Mouse (Mus musculus): ENCODE measurements around the gene Hykk. TPM values are rescaled to one million over a fixed set of nuclear protein-coding genes. Genes with fewer than 3 reads are reported as not detected.

Hykk gene
- polyA plus RNA-seq (2017; shearing (Covaris generic)) = 0.43 TPM

DNA sequence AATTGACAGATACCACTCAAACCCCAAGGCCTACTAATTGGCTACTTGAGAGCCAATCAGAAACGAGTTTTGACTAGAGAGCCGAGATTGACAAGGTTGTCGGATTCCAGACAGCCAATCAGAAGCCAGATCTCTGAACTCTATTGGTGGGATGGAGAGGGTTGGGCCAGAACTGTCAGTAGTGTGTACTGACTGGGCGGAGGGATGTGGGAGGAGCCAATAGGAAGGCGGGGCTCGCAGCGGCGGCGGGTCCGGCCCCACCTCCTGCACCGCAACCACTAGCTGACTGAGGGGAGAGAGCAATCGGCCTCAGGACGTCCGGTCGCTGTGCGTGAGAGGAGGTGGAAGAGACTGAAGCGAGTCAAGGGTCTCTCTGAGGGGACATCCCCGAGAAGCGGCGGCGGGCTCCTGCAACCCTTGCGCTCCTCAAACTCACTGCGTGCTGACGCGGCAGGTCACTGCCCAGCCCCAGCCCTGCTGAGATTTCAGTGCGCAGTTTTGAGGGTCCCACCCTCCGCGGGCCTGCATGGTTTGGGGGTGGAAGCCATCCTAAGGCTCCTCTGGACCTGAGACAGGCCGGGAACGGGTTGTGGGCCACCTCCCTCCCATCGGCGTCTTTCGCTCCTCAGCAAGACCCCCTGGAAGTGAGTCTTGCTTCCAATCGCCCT, at the start of gene Hykk:
Gene Hykk (plus strand): TSS at position 274 of the 668 bp plus-strand sequence.

DNA sequence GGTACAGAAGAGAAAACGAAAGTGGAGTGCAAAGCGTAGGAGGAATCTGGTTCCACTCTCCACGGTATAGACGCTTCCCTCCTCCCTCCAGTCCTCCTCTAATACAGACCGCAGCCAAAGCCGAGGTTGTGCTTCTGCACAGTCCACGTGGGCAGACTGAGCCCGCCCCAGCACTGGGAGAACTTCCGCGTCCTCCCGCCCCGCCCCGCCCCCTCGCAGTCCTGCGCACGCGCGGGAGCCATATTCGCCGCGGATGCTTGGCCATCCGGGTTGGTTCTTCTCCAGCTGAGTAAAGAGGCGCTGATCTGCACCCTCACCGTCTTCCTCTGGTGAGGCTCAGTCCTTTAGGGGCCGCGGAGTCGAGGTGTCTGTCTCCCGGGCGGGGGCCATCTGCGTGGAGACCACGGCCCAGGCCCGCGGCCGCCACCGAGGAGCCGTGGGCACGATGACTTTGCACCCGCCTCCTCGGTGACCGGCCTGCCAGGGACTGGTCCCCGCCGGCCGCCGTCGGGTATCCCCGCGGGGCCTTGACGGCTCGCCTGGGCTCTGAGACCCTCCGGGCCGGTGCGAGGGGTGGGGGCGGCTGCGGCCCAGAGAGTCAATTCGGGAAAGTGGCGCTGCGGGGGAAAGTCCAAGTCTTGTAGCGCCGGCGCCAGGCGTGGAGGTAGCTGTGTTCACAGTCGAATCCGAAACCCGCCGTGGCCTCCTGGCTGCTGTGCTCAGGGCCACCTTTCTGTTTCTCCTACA, 33.7 kb downstream of the Hykk start, which contains the start of the genes Psma4 and AY074887:
Gene Psma4 (plus strand): TSS at position 216 of the 747 bp plus-strand sequence.
Gene AY074887 (minus strand): TSS at position 424 of the 747 bp plus-strand sequence.

DNA sequence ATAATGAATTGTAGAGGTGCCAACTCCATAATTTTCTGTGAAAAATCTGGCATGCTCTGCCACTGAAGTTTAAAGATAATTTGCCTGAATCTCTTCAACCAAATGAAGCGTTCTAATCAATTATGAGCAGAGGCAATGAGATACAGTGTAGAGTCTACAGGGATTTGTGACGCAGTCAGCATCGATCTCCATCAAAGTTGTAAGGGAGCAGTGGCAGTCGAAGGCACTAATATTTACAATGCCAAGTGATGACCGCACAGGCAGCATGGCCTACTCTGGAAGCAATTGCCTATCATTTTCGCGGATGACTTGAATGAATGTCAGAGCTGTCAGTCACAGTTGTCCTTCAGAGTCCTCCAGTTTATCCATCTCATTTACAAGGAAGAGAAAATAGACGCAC, 63.6 kb downstream of the Hykk start, which contains the start of gene Chrna5:
Gene Chrna5 (plus strand): TSS at position 207 of the 400 bp plus-strand sequence.

Other genes with a start within 250 kb of the Hykk start
- gene Dnaja4, start 218.4 kb upstream of the Hykk start, polyA plus RNA-seq (2017; shearing (Covaris generic)) = 6.3 TPM
- gene Wdr61, start 182.8 kb upstream of the Hykk start, polyA plus RNA-seq (2017; shearing (Covaris generic)) = 105 TPM
- gene Crabp1, start 152.5 kb upstream of the Hykk start, polyA plus RNA-seq (2017; shearing (Covaris generic)) = not detected
- 27.6 TPM for gene Ireb2, start 53.5 kb upstream of the Hykk start, polyA plus RNA-seq (2017; shearing (Covaris generic))
- gene Psma4, start 33.5 kb downstream of the Hykk start, polyA plus RNA-seq (2017; shearing (Covaris generic)) = 282 TPM
- gene AY074887, start 33.7 kb downstream of the Hykk start, polyA plus RNA-seq (2017; shearing (Covaris generic)) = not detected
- gene Chrna5, start 63.6 kb downstream of the Hykk start, polyA plus RNA-seq (2017; shearing (Covaris generic)) = not detected
- not detected for gene Chrna3, start 109.3 kb downstream of the Hykk start, polyA plus RNA-seq (2017; shearing (Covaris generic))
- not detected for gene Chrnb4, start 131.5 kb downstream of the Hykk start, polyA plus RNA-seq (2017; shearing (Covaris generic))
- gene Ube2q2, start 231.6 kb downstream of the Hykk start, polyA plus RNA-seq (2017; shearing (Covaris generic)) = 8.3 TPM

All from activated CD4-positive, CD25-positive, alpha-beta regulatory T cell, adult 9 weeks (primary cell).